Mouse (Mus musculus): ENCODE results near the gene Sipa1l1.

Gene Sipa1l1

DNA sequence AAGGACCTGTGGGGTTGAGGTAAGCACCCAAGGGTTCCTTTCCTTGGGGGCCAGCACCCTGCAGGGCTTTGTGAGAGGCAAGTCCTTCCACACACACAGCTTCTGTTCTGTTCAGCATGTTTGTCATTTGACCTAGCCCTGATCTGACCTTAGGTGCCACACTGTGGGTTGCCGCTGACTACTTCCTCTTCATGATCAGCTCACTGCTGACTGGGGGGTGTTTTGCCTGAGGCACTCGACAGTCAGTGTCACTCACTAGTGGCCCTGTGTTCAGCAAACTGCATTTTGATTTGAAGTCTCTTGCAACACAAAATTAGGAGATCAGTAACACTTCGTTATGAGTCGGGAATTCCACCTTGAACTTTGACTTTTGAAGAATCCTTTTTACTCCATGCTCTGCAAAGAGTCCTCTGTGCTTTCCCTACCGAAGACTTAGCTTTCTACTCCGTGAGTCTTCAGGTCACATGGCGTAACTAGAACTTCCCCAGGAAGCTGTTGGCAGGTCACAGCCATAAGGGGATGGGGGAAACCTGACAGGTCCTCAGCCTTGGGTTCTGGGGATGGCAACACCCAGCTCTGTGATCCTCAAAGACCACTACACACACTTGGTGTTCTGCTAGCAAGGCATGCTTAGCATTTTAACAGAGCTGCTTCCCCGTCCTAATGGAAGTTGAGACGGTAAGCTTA lies 279.2 kb downstream of the Sipa1l1 start:
- ChIA-PET CTCF (interaction anchor here in 1 of 4 experiments (1.8 kb wide), 1 partner anchor 9 kb away, joined by 5 read pairs; no protein-coding TSS in a partner anchor), POLR2A (interaction anchor here in 1 of 4 experiments (0.8 kb wide), 2 partner anchors 19 to 128 kb away, joined by 4 read pairs; no protein-coding TSS in a partner anchor)

DNA sequence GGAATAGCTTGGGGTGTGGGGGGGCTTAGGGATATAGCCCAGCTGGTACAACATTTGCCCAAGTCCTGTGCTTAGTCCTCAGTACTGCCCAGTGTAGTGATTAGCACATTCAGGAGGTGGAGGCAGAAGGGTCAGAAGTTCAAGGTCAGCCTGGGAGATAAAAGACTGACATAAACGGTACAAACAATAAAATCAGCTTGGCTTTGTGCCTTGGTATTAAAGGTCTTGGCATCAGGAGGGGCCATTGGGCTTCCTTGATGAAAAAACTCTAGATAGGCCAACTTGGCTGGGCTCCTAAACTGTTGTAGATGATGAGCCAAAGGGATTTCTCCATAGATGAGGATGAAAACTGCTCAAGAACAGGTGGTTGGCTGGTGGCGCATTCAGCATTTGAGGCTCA lies 283.3 kb downstream of the Sipa1l1 start:
- CTCF ChIA-PET: no interaction called here
- POLR2A ChIA-PET: no interaction called here

DNA sequence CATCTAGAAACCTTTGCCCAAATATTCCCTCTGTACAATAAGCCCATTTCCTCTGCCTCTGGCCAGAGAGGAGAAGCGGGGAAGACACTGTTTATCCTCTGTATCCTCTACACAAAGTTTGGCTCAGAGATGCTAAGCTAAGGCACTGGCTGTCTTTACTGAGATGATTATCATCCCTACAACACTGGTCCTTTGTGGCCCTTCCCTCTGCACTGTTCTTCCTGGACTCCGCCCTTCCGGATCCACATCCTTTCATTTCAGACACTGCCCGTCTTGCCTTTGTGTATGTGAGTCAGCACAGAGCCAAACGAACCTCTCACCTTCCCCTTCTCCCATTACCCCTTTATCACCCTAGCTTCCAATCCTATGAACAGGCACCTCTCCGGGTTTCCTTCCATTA lies 285.3 kb downstream of the Sipa1l1 start:
- CTCF ChIA-PET: interaction anchor here in 1 of 4 experiments (0.7 to 1.3 kb wide), 2 partner anchors 15 to 34 kb away, joined by 4 to 5 read pairs; no protein-coding TSS in a partner anchor
- POLR2A ChIA-PET: interaction anchor here in 1 of 4 experiments (0.6 to 1.4 kb wide), 5 partner anchors 18 to 1995 kb away, joined by 3 to 9 read pairs (median 4); no protein-coding TSS in a partner anchor

DNA sequence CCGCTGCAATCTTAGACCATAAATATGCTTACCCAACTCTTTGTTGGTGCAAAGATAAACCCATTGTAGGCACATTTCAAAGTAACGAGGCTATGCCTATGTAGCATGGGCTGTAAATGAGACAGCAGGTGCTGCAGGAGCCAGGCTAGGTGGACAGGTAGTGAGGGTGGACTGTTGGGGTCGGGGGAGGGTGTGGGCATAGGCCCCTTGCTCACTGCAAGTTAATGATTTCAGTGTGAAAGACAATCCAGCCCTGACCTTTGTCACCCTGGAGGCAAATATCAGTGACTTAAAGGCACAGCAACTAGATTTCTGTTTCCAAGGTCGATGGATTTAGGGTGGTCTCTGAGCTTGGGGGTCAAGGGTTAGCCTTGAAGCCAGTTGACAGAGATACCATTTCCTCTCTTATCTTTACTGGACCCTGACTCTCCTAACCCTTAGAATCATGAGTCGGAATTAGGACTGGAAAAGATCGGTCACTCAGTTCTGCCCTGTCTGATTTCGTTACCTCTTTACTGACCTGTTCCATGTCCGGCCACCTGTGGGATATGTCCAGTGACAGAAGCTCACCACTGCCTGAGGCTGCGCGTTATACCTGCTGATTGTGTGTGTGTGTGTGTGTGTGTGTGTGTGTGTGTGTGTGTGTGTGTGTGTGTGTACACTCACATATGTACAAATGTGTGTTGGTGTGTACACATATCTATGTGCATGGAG lies 286.7 kb downstream of the Sipa1l1 start:
- ChIA-PET CTCF (no interaction called here), POLR2A (interaction anchor here in 1 of 4 experiments (0.7 to 2.0 kb wide), 2 partner anchors 13 to 199 kb away, joined by 3 to 6 read pairs; no protein-coding TSS in a partner anchor)

DNA sequence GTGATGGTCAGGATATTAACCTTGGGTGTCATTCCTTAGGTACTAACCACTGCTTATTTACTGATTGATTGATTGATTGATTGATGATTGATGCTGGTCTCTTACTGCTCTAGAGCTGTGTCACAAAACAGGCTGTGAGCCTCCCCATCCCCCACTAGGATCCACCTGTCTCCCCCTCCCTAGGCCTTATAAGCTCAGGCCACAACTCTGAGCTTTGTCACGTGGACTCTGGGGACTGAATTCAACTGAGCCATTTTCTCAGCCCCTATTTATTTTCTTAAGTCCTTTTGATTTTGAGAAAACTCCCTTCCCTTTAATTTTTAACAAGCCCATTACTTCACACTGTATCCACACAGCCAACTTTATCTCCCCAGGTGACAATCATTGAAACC lies 287.3 kb downstream of the Sipa1l1 start:
- POLR2A ChIA-PET: interaction anchor here in 1 of 4 experiments (2.0 kb wide), 1 partner anchor 12 kb away, joined by 6 read pairs; no protein-coding TSS in a partner anchor
- CTCF ChIA-PET: interaction anchor here in 1 of 4 experiments (1.8 kb wide), 1 partner anchor 9 kb away, joined by 5 read pairs; no protein-coding TSS in a partner anchor

DNA sequence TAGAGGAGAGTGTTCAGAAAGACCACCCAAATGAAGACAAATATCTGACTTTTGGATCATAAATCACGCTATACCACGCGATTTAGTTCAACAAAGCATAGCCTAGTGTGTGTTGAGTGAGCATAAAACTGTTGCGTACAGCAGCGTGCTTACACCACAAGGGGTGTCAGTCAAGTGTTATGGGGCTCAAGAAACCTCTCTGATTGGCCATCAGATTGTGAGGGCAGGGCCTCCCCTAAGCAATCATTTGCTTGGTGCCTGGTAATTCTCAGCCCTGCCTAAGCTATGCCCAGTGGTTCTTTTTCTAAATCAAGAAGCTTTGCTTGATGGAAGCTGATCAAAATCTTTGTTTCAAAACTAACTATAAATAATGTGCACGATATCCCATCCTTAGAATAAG lies 288.5 kb downstream of the Sipa1l1 start:
- ChIA-PET POLR2A (interaction anchor here in 1 of 4 experiments (0.6 kb wide), 1 partner anchor 289 kb away, joined by 4 read pairs; the partner anchor contains the start of gene Sipa1l1), CTCF (interaction anchor here in 1 of 4 experiments (0.6 to 1.8 kb wide), 5 partner anchors 9 to 1045 kb away, joined by 3 to 5 read pairs (median 3); no protein-coding TSS in a partner anchor)

DNA sequence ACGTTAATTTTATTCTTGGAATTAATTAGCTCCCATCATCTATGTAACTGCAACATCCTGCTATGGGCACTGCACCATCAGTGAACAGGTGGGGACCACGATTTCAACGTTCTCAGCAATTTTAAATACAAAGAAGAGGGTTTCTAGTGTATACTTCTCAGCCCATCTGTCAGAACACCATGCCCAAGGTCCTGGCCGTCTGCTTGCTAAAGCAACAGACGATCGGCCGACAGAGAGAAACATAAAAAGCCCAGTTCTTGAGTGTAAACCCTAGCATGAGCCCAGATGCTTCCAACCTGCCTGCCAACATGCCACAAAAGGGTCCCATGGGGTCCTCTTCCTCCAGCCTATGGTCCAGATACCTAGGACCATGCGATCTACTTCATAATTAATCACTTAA lies 288.9 kb downstream of the Sipa1l1 start:
- CTCF ChIA-PET: interaction anchor here in 1 of 4 experiments (0.7 to 1.8 kb wide), 4 partner anchors 8 to 363 kb away, joined by 3 to 5 read pairs (median 4); no protein-coding TSS in a partner anchor
- POLR2A ChIA-PET: interaction anchor here in 2 of 4 experiments (0.6 kb wide), 2 partner anchors 289 to 381 kb away, joined by 4 to 6 read pairs; partner anchors contain the start of gene Sipa1l1 (in 1 of the 2)

DNA sequence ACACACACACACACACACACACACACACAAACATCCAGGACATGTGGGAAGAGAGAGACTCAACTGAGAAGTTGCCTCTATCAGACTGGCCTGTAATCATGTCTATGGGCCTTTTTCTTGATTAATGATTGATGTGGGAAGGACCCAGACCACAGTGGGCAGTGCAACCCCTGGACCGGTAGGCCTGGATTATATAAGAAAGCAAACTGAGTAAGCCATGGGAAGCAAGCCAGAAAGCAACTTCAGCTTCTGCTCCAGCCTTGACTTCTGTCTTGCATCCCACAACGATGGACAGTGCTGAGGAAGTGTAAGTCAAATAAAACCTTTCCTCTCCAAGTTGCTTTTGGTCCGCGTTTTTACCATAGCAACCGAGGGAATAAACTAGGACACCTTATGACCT lies 298.1 kb downstream of the Sipa1l1 start:
- POLR2A ChIA-PET: interaction anchor here in 1 of 4 experiments (1.2 kb wide), 1 partner anchor 11 kb away, joined by 3 read pairs; no protein-coding TSS in a partner anchor
- CTCF ChIA-PET: interaction anchor here in 3 of 4 experiments (0.6 to 0.9 kb wide), 3 partner anchors 22 to 945 kb away, joined by 3 to 5 read pairs (median 4); partner anchors contain the start of gene Sipa1l1 (in 1 of the 3)

DNA sequence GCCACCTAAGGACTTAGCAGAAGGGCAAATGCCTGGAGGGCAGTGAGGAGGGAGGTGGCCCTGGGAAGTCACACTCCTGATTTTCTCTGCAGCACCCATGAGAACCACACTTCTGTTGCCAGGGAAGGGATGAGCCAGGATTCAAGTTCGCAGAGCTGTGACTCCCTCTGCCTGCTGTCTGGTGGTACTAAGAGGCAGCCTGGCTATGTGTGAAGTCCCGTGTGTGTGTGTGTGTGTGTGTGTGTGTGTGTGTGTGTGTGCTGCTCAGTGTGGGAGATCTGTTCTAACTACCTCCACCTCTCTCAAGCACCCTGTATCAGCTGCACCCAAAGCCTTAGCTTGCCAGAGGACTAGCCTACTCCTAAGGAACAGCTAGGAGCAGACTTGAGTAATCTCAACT lies 298.5 kb downstream of the Sipa1l1 start:
- ChIA-PET CTCF (interaction anchor here in 3 of 4 experiments (0.6 kb wide), 4 partner anchors 298 to 944 kb away, joined by 3 to 5 read pairs (median 4); partner anchors contain the start of gene Sipa1l1 (in 1 of the 3)), POLR2A (interaction anchor here in 2 of 4 experiments (0.6 to 1.2 kb wide), 3 partner anchors 11 to 1818 kb away, joined by 3 to 6 read pairs (median 4); partner anchors contain the start of gene Ptgr2 (in 1 of the 2))

DNA sequence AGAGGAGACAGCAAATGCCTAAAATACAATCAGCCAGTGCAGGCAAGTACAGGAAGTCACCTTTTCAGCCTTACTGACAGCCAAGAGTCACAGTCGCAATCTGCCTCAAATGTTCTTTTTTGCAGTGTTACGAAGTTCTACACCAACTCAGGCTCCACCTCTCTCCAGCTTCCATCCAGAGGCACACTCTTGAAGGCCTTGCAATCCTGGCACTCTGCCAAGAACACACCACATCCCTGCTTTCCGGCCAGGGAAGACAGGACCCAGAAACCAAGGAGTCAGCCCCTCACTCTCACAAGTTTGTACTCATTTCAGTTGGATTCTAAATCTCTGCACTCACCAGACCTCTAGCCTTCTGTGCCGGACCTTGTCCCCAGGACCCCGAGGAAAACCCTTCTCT lies 299.3 kb downstream of the Sipa1l1 start:
- ChIA-PET POLR2A (interaction anchor here in 2 of 4 experiments (0.6 to 1.4 kb wide), 3 partner anchors 12 to 1817 kb away, joined by 4 to 6 read pairs (median 6); partner anchors contain the start of gene Ptgr2 (in 1 of the 2)), CTCF (interaction anchor here in 2 of 4 experiments (0.6 to 1.3 kb wide), 3 partner anchors 11 to 401 kb away, joined by 3 read pairs; no protein-coding TSS in a partner anchor)

DNA sequence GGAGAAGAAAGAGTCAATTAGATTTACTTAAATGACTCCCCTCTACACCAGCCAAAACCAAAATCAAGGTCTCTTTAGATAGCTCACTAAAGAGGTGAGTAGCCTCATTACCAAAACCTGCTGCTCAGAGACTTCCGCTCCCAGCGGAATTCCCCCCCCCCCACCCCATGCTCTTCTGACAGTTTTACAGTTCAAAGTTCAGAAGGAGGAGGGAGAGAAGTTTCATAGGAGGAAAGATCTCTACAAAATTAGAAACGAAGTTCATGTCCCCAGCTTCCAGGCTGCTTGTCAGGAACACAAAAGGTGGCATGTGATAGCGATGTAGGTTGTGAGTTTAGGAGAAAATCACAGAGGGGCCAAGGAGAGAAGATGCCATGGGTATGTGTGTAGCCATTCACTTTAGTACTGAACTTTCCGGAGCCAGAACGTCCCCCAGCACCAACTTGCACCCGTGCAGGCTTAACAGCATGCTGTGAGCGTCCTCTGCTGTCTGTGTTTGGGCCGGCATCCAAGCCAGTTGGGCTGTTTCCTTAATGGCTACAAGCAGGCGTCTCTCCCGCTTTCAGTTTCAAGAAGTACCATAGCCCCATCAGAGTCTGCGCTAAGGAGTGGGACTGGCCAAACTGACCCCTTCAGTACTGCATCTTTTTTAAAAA lies 300.7 kb downstream of the Sipa1l1 start:
- ChIA-PET POLR2A (interaction anchor here in 2 of 4 experiments (0.7 to 1.3 kb wide), 3 partner anchors 11 to 620 kb away, joined by 3 to 7 read pairs (median 4); no protein-coding TSS in a partner anchor), CTCF (interaction anchor here in 2 of 4 experiments (0.6 to 1.3 kb wide), 7 partner anchors 13 to 895 kb away, joined by 3 to 5 read pairs (median 4); no protein-coding TSS in a partner anchor)

DNA sequence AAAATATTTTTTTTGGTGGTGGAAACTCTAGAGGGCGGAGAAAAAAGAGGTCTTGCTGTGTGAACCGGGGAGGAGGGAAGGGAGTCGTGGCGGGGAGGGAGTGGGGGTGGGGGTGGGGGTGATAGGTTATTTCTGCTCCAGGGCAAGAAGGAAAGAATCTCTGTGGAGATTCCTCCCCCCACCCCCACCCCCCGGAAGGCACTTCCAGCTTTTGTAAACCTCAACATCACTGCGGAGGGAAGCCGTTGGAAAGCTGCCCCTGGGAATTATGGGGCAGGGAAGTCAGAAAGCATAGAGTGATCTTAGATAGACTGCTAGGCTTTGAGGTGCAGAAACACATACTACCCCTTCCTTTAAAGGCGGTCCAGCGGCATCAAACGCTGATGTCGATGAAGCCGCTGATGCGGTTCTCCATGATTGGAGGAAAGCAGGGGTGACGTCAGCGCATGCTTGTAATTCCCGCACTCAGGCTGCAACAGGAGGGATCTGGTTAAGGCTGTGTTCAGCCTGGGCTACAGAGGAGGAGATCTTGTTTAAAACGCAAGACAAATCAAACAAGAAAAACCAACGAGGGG lies 301.3 kb downstream of the Sipa1l1 start:
- ChIA-PET POLR2A (interaction anchor here in 2 of 4 experiments (0.6 to 1.3 kb wide), 2 partner anchors 11 to 397 kb away, joined by 3 to 4 read pairs; no protein-coding TSS in a partner anchor), CTCF (interaction anchor here in 3 of 4 experiments (0.6 kb wide), 3 partner anchors 13 to 1048 kb away, joined by 3 to 10 read pairs (median 4); no protein-coding TSS in a partner anchor)

DNA sequence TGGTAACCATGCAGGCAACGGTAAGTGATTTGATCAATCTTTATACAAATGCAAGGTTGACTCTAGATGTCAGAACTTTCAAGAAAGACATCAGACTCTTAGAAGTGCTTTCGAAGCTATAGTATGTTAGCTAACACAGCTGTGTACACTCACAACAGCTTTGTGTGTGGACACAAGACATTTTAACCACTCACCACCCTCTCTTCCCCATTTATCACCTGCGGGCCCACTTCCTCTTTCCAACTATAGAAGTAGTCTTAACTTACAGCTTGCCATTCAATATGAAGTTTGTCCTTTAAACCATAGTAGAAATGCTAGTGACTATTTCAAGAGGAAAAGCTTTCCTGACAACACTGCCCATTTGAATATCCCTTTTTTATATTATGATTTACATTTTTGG lies 303.7 kb downstream of the Sipa1l1 start:
- ChIA-PET CTCF (interaction anchor here in 1 of 4 experiments (0.7 kb wide), 1 partner anchor 697 kb away, joined by 3 read pairs; no protein-coding TSS in a partner anchor), POLR2A (interaction anchor here in 2 of 4 experiments (0.6 kb wide), 2 partner anchors 14 to 49 kb away, joined by 3 read pairs; no protein-coding TSS in a partner anchor)

DNA sequence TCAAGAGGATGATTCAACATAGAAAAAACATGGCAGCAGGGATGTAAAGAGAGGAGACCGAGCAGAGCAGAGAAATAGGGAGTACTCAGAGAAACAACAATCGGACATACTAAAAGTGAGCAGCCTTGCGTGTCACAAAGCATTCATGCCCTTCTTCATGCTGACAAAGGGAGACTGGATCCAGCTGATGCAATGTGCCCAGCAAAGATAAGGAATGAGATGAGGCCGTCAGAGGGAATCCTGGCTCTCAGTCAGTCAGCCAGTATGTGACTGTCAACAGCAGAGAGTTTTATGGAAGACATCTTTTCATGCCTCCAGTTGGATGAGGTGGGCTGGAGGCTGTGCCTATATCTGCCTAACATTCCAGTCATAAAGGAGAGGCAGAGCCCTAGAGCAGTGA lies 304.1 kb downstream of the Sipa1l1 start:
- CTCF ChIA-PET: interaction anchor here in 1 of 4 experiments (0.7 kb wide), 1 partner anchor 698 kb away, joined by 3 read pairs; no protein-coding TSS in a partner anchor
- POLR2A ChIA-PET: interaction anchor here in 1 of 4 experiments (0.6 kb wide), 1 partner anchor 48 kb away, joined by 3 read pairs; no protein-coding TSS in a partner anchor

DNA sequence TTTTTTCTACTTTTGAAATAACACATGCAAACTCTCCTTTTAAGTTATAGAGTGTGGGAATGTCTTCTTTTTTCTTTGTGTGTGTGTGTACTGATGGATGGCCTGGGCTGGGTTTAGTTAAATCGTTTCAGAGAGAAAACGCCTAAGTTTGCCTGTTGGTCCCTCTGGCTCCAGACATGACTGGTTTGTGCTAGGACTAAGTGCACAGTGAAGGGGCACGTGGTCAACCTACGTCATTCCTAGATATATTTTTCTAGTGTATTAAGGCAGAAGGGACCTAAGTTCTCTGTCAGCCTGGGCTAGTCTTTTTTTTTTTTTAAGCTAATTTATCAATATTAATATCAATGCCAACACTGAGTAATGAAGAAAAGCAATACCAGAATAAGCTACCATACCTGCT lies 305.3 kb downstream of the Sipa1l1 start:
- ChIA-PET POLR2A (no interaction called here), CTCF (interaction anchor here in 1 of 4 experiments (1.4 kb wide), 1 partner anchor 15 kb away, joined by 4 read pairs; no protein-coding TSS in a partner anchor)

DNA sequence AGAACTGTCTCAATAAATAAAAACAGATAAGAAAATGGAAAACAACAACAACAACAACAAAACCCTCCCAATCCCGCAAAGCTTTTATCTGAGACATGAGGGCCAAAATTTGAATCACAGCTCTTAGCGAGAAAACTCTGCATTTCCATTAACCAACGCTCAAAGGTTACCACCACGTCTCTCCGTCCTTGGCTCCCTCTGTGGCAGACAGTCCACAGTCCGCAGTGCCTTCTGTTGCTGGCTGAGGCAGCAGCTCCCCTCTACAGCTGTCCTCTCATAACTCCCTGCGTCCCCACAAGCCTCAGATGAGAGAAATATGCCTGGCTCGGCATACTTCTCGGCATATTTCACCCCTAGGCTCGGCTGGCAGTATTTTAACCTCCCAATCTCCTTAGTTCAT lies 306.9 kb downstream of the Sipa1l1 start:
- CTCF ChIA-PET: no interaction called here
- POLR2A ChIA-PET: interaction anchor here in 1 of 4 experiments (0.6 kb wide), 1 partner anchor 332 kb away, joined by 3 read pairs; no protein-coding TSS in a partner anchor

DNA sequence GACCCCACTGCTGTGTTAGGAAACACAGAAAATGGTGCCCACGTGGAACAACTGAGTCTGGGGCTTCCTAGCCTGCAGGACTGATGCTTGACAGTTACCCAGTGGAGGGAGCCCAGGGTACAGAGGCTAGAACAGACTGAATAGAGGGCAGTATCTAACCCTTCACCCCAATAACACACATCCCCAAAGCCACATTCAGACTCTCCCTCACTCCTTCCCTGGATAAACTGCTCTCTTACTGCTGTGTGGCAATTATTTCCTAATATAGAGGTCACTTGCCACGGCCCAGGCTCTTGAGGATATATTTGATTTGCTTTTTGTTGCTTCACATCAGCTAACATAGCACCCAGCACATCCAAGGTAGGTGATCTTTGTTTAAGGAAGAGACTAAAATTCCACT lies 307.5 kb downstream of the Sipa1l1 start:
- CTCF ChIA-PET: interaction anchor here in 3 of 4 experiments (0.6 to 2.4 kb wide), 5 partner anchors 12 to 711 kb away, joined by 3 to 7 read pairs (median 3); no protein-coding TSS in a partner anchor

More for the DNA sequence above, 307.5 kb downstream of the Sipa1l1 start:
- POLR2A ChIA-PET: interaction anchor here in 1 of 4 experiments (0.7 kb wide), 1 partner anchor 34 kb away, joined by 12 read pairs; no protein-coding TSS in a partner anchor

All from embryonic stem cell, embryonic (primary cell).